Mouse (Mus musculus) kidney, embryonic 14.5 days (tissue): Measurements from ENCODE around the gene Myl12a. TPM values are rescaled to one million over a fixed set of nuclear protein-coding genes. Genes with fewer than 3 reads are reported as not detected.

Source experiments
- ATAC-seq: fragments of 200-750 bp; cut with Nextera tagmentation; 2 replicates; pipeline ENCODE4 v1.8.0; 2017; ENCODE audit warnings: moderate number of reproducible peaks, mild to moderate bottlenecking, moderate TSS enrichment, moderate library complexity; ENCODE audit not compliant: low FRiP score, low TSS enrichment
- H3K27ac ChIP-seq: fragments of 300-500 bp; sonication (generic); 2 replicates; pipeline ENCODE4 v1.5.1; 2014; ENCODE audit warnings: low read depth, mild to moderate bottlenecking, low read length, moderate library complexity, mixed read lengths
- H3K27me3 ChIP-seq: fragments of 300-500 bp; sonication (generic); 2 replicates; pipeline ENCODE4 v1.6.1; 2014; ENCODE audit warnings: mild to moderate bottlenecking, low read length; ENCODE audit not compliant: control insufficient read depth, insufficient read depth
- H3K36me3 ChIP-seq: fragments of 300-500 bp; sonication (generic); 2 replicates; pipeline ENCODE4 v1.6.1; 2014; ENCODE audit warnings: low read length, mixed read lengths; ENCODE audit not compliant: control insufficient read depth, insufficient read depth
- H3K4me1 ChIP-seq: fragments of 300-500 bp; sonication (generic); 2 replicates; pipeline ENCODE4 v1.6.1; 2014; ENCODE audit warnings: low read length, mixed read lengths; ENCODE audit not compliant: control insufficient read depth, insufficient read depth
- H3K4me2 ChIP-seq: fragments of 300-500 bp; sonication (generic); replicated peaks from 2 replicates; pipeline ENCODE4 v1.6.1; 2014; ENCODE audit warnings: low read depth, mild to moderate bottlenecking, low read length
- H3K4me3 ChIP-seq: fragments of 300-500 bp; sonication (generic); 2 replicates; pipeline ENCODE4 v1.5.1; 2014; ENCODE audit warnings: mild to moderate bottlenecking, low read length
- H3K9ac ChIP-seq: fragments of 300-500 bp; sonication (generic); 2 replicates; pipeline ENCODE4 v1.6.1; 2014; ENCODE audit warnings: low read depth, mild to moderate bottlenecking, low read length, moderate library complexity
- H3K9me3 ChIP-seq: fragments of 300-500 bp; sonication (generic); 2 replicates; pipeline ENCODE4 v1.6.1; 2016; ENCODE audit warnings: low read length; ENCODE audit not compliant: control insufficient read depth
- WGBS: fragments of 180-500 bp; shearing (Covaris S2); extraction: QIAGEN DNeasy Blood & Tissue Kit; methylation state at CpG from one replicate; pipeline ENCODE4 v1.1.7; 2014; 5-methylcytosine and 5-hydroxymethylcytosine counted together
- polyA plus RNA-seq: library from polyadenylated mRNA; unstranded; fragments of >200 nt; fragmentation: Nextera tagmentation; extraction: Ambion mirVana; gene quantifications from 2 replicates; pipeline ENCODE4 v1.2.1, GENCODE M21; 2014

Gene Myl12a
- polyA plus RNA-seq, 1 experiment from 2014 or later: 648 TPM

GRCm38 (mm10) chr17:71004186-71004960, 1.7 kb upstream of the Myl12a start:
- no peak for ATAC-seq
- H3K9ac ChIP-seq: no peak overlapping the region
- H3K4me1 ChIP-seq: peaks cover 20% of the 10 kb centered on the region
- H3K36me3 ChIP-seq: no peaks in the 10 kb centered on the region; the same call in 1 of the 2 replicates
- 93% methylated on average over 10 of the region's 10 CpGs for whole genome bisulfite sequencing
- no peak overlapping the region for H3K4me3 ChIP-seq
- H3K27me3 ChIP-seq: no peaks in the 10 kb centered on the region
- no peaks in the 10 kb centered on the region for H3K9me3 ChIP-seq
- H3K27ac ChIP-seq: no peak overlapping the region
- H3K4me2 ChIP-seq: no peak overlapping the region

DNA sequence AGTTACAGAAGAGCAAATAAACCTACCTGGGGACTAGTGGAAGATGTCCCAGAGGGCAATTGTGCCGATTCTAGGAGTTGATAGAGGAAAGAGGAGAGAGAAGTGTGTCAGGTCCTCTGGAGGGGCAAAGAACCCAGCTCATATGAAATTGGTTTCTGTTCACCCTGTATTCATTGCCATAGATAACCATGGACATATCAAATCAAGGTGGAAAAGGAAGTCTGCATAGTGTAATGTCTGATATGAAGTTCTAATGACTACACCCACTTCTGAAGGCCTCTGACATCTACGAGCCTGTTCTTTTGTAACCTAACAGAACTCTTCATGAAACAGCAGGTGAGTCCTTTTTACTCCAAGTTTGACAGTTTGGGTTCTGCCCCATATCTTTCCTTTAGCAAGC, 1.0 kb upstream of the Myl12a start:
- peak overlapping the region; percentile 100; the same call in 1 of the 2 replicates for H3K27ac ChIP-seq
- H3K4me1 ChIP-seq: peaks cover 20% of the 10 kb centered on the region
- WGBS: 87% methylated on average over 2 of the region's 2 CpGs
- no peak overlapping the region for H3K9ac ChIP-seq
- H3K4me3 ChIP-seq: no peak overlapping the region
- ATAC-seq: no peak
- H3K4me2 ChIP-seq: no peak overlapping the region
- no peaks in the 10 kb centered on the region; the same call in 1 of the 2 replicates for H3K36me3 ChIP-seq
- no peaks in the 10 kb centered on the region for H3K27me3 ChIP-seq
- H3K9me3 ChIP-seq: no peaks in the 10 kb centered on the region

DNA sequence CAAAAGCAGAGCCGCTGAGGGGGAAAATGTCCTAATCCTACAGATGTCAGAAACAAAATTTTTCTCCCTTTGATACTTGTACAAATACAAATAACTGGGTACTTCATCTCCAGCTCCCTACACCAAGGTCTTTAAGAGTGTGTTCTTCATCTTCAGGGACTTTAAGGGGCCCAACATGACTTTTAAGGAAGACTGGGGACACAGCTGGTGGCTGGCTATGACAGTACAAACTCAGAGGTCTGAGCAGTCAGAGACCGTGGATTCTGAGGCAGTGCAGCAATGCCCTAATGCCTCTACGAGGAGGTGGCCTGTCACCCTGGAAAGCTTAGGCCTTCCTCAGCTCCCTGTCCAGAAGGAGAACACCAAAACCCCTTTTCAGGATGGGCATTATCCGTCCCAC, 434 bp upstream of the Myl12a start:
- H3K9me3 ChIP-seq: no peaks in the 10 kb centered on the region
- no peak for ATAC-seq
- peaks cover 25% of the 10 kb centered on the region for H3K4me1 ChIP-seq
- peak overlapping the region; percentile 60 for H3K4me2 ChIP-seq
- H3K4me3 ChIP-seq: no peak overlapping the region
- no peaks in the 10 kb centered on the region for H3K27me3 ChIP-seq
- peak overlapping the region; percentile 100 for H3K27ac ChIP-seq
- peak overlapping the region; percentile 98; the same call in 1 of the 2 replicates for H3K9ac ChIP-seq
- H3K36me3 ChIP-seq: no peaks in the 10 kb centered on the region; the same call in 1 of the 2 replicates
- WGBS: 58% methylated on average over 4 of the region's 4 CpGs

DNA sequence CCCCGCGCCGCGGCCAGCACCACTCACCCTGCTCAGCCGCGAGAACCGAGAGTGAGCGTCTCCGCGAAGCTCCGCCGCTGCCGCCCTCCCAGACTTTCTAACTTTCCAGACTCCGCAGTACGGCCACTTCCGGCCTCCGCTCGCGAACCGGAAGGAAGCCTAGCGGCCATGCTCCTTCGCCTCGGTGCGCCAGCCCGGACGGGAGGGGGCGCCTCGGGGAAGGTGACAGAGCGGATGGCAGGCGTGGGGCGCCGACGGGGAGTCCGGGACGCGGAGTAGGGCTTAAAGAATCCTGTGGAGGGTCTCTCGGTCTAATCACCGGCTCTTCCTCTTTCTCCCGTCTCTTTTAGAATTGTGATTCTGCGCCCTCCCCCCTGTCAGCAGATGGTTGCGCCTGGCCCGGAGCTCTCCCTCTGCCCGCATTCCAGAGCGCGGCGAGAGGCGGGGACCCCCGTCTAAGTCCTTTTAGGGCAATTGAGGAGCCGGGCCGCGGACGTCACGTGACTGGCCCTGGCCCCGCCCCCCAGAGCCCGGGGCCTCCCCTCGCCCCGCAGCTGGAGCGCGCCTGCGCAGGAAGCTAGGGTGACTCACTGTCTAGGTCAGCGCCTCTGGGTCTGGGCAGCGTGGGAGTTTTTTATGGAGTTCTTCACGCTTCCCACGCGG, 466 bp downstream of the Myl12a start, which contains the start of gene Myom1:
Gene Myom1 (plus strand): TSS at position 553 of the 663 bp plus-strand sequence.
- Histone ChIP-seq H3K4me2 (peak within 1 kb of the TSS; percentile 60), H3K4me3 (peak within 1 kb of the TSS; percentile 72), H3K36me3 (no peaks in the 10 kb centered on the region; the same call in 1 of the 2 replicates), H3K9me3 (no peaks in the 10 kb centered on the region), H3K9ac (peak within 1 kb of the TSS; percentile 98), H3K27me3 (no peaks in the 10 kb centered on the region), H3K27ac (peak within 1 kb of the TSS; percentile 100), H3K4me1 (peaks cover 29% of the 10 kb centered on the region)
- under 1% methylated on average over 62 of the region's 65 CpGs for WGBS
- peak; percentile 98 for ATAC-seq

- no peaks in the 10 kb centered on the region; the same call in 1 of the 2 replicates for H3K36me3 ChIP-seq
- peaks cover 29% of the 10 kb centered on the region for H3K4me1 ChIP-seq
- WGBS: under 1% methylated on average over 36 of the region's 43 CpGs
- H3K27ac ChIP-seq: peak overlapping the region; percentile 100
- H3K9me3 ChIP-seq: no peaks in the 10 kb centered on the region
- ATAC-seq: peak; percentile 68
- peak overlapping the region; percentile 60 for H3K4me2 ChIP-seq
- H3K9ac ChIP-seq: peak overlapping the region; percentile 98
- no peaks in the 10 kb centered on the region for H3K27me3 ChIP-seq
- H3K4me3 ChIP-seq: peak overlapping the region; percentile 72
Measured at GRCm38 (mm10) chr17:71001699-71002080, 988 bp downstream of the Myl12a start.

GRCm38 (mm10) chr17:71001067-71001466, 1.6 kb downstream of the Myl12a start:
- no peak for ATAC-seq
- Histone ChIP-seq H3K4me2 (peak overlapping the region; percentile 60), H3K4me3 (peak overlapping the region; percentile 72), H3K9ac (peak overlapping the region; percentile 98), H3K9me3 (no peaks in the 10 kb centered on the region), H3K27me3 (no peaks in the 10 kb centered on the region), H3K4me1 (peaks cover 29% of the 10 kb centered on the region), H3K36me3 (peaks cover 5% of the 10 kb centered on the region; the same call in 1 of the 2 replicates), H3K27ac (peak overlapping the region; percentile 100)
- WGBS: 10% methylated on average over 6 of the region's 6 CpGs

GRCm38 (mm10) chr17:71000255-71000654, 2.4 kb downstream of the Myl12a start:
- Histone ChIP-seq H3K4me3 (peak overlapping the region; percentile 72; the same call in 1 of the 2 replicates), H3K4me2 (peak overlapping the region; percentile 60), H3K27ac (no peak overlapping the region), H3K9me3 (no peaks in the 10 kb centered on the region), H3K9ac (peak overlapping the region; percentile 25; the same call in 1 of the 2 replicates), H3K4me1 (peaks cover 29% of the 10 kb centered on the region), H3K36me3 (peaks cover 13% of the 10 kb centered on the region), H3K27me3 (no peaks in the 10 kb centered on the region)
- WGBS: 62% methylated on average over 2 of the region's 2 CpGs
- no peak for ATAC-seq

DNA sequence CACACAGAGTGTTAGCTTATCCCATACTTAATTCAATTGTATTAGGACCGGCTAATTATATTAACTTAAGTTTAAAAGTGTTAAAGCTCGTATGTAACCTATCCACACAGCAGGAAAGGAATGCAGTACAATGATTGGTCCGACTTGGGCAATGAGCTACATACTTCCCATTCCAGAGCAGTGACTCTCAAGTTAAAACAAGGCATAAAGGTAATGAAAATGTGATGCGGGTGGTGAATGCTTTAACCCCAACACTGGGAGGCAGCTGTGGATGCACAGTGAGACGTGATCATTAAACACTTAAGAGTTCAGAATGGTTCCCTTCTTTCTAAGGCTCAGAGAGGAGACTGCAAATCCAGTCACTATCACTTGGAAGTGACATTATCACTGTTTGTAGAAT, 3.5 kb downstream of the Myl12a start:
- Histone ChIP-seq H3K27ac (no peak overlapping the region), H3K27me3 (no peaks in the 10 kb centered on the region), H3K9me3 (no peaks in the 10 kb centered on the region), H3K4me2 (no peak overlapping the region), H3K9ac (no peak overlapping the region), H3K4me3 (no peak overlapping the region), H3K36me3 (peaks cover 23% of the 10 kb centered on the region), H3K4me1 (peaks cover 30% of the 10 kb centered on the region)
- ATAC-seq: no peak
- 60% methylated on average over 5 of the region's 5 CpGs for WGBS
